17 mouse cellular contexts compared by ENCODE assay signal in the genomic region with DNA sequence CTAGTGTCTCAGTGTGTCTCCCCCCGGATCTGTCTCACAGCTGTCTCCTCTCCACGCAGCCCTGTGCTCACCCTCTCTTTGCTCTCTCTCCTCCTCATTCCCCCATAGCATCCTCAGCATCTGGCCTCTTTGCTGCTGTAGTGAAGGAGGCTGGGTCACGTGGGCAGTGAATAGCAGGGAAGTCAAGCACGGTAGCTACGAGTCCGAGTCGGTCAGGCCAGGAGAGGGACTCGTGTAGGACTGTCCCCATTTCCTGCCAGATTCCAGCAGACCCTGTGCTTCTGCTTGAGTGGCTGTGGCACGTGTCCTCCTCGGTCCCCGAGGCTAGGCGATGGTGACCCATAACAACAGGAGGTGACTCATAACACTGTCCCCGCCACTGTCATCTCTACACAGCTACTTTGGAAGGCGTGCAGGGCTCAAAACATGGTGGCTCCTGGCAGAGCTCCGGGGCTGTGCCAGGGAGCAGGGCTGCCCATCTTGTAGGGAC. TPM values are rescaled to one million over a fixed set of nuclear protein-coding genes. Genes with fewer than 3 reads are reported as not detected.
A peak's percentile ranks its signal among the peaks of the same experiment; 100 is the strongest.
DNase-seq lines count a peak whose midpoint lies in the region; ATAC-seq and TF ChIP-seq lines count a peak whose summit lies in the region.
"Had no signal": no experiment of that assay in that cellular context is flagged by ENCODE, and none has a peak within 500 bp of the region (broad histone marks: within the 10 kb centered on the region; RNA-seq: fewer than 3 reads in every experiment).

No protein-coding gene starts in this region.

- no peak overlapping the region for H3K9ac ChIP-seq in heart, embryonic 16.5 days (ENCODE audit: low read length)
- no peak overlapping the region for H3K9ac ChIP-seq in midbrain, embryonic 14.5 days (replicated peaks; ENCODE audit: low read length)
- no peak overlapping the region for H3K9ac ChIP-seq in forebrain, embryonic 12.5 days
- H3K9ac ChIP-seq: heart, embryonic 15.5 days had no signal

- H3K27me3 ChIP-seq in heart, embryonic 16.5 days (ENCODE audit: control insufficient read depth, insufficient read depth, low read length), result no peaks in the 10 kb centered on the region
- no peaks in the 10 kb centered on the region for H3K27me3 ChIP-seq in midbrain, embryonic 10.5 days (ENCODE audit: low read depth, poor library complexity, severe bottlenecking)
- H3K27me3 ChIP-seq in midbrain, embryonic 14.5 days (ENCODE audit: control insufficient read depth, insufficient read depth, low read length), result no peaks in the 10 kb centered on the region
- H3K27me3 ChIP-seq in forebrain, embryonic 12.5 days, result no peaks in the 10 kb centered on the region
- H3K27me3 ChIP-seq: CH12.LX; heart, embryonic 15.5 days had no signal

- ATAC-seq in heart, embryonic 16.5 days (replicated peaks; ENCODE audit: extremely low read depth, insufficient read depth, low FRiP score), result peak; percentile 18; the same call in 1 of the 2 replicates
- ATAC-seq in midbrain, embryonic 14.5 days (ENCODE audit: low FRiP score, low TSS enrichment), result no peak
- no peak for ATAC-seq in forebrain, embryonic 12.5 days (ENCODE audit: low FRiP score)
- ATAC-seq: intestine, embryonic 16.5 days had no signal

- peaks cover 40% of the 10 kb centered on the region for H3K36me3 ChIP-seq in heart, embryonic 16.5 days (ENCODE audit: control insufficient read depth, insufficient read depth)
- peaks cover 68% of the 10 kb centered on the region for H3K36me3 ChIP-seq in midbrain, embryonic 10.5 days
- peaks cover 55% of the 10 kb centered on the region for H3K36me3 ChIP-seq in midbrain, embryonic 14.5 days (ENCODE audit: control insufficient read depth, insufficient read depth, low read length)
- H3K36me3 ChIP-seq in forebrain, embryonic 12.5 days (replicated peaks), result peaks cover 53% of the 10 kb centered on the region

- intact Hi-C loops in heart, postnatal 10 days (cut with DNase I), result no loop called here

- TF ChIP-seq POLR2A in olfactory bulb, adult 2 months (IDR thresholded peaks at IDR 0.05; ENCODE audit: insufficient read depth, low read depth, low read length), result no peak

- H3K4me1 ChIP-seq in heart, embryonic 16.5 days (ENCODE audit: control insufficient read depth, insufficient read depth, low read length), result peaks cover 3% of the 10 kb centered on the region; the same call in 1 of the 2 replicates
- peaks cover 14% of the 10 kb centered on the region for H3K4me1 ChIP-seq in midbrain, embryonic 10.5 days
- no peaks in the 10 kb centered on the region for H3K4me1 ChIP-seq in midbrain, embryonic 14.5 days (ENCODE audit: control insufficient read depth, insufficient read depth, low read length)
- peaks cover 14% of the 10 kb centered on the region for H3K4me1 ChIP-seq in olfactory bulb, adult 2 months (ENCODE audit: control insufficient read depth, insufficient read depth, low read length)
- H3K4me1 ChIP-seq in forebrain, embryonic 12.5 days, result no peaks in the 10 kb centered on the region

- no peaks in the 10 kb centered on the region for H3K9me3 ChIP-seq in heart, embryonic 16.5 days (replicated peaks; ENCODE audit: control insufficient read depth, low read length)
- H3K9me3 ChIP-seq in midbrain, embryonic 10.5 days (replicated peaks), result no peaks in the 10 kb centered on the region
- no peaks in the 10 kb centered on the region for H3K9me3 ChIP-seq in midbrain, embryonic 14.5 days (ENCODE audit: control insufficient read depth, low read length)
- H3K9me3 ChIP-seq in forebrain, embryonic 12.5 days, result no peaks in the 10 kb centered on the region
- H3K9me3 ChIP-seq: heart, embryonic 15.5 days had no signal

- DNase-seq in heart, postnatal 10 days, result no peak
- no peak for DNase-seq in midbrain, embryonic 10.5 days (ENCODE audit: low spot score)
- DNase-seq in midbrain, embryonic 14.5 days, result no peak
- DNase-seq in cerebellum, adult 9-11 months, result peak; percentile 79
- DNase-seq in right cerebral cortex, postnatal 36 days (ENCODE audit: low spot score in 2 of 2), result no peak
- DNase-seq: adrenal gland, adult 8-10 months; gastrocnemius, postnatal 36 days; lung, postnatal 36 days; spleen, adult 18-20 months had no signal

- no peak overlapping the region for H3K4me3 ChIP-seq in heart, embryonic 16.5 days (ENCODE audit: low read length)
- no peak overlapping the region for H3K4me3 ChIP-seq in midbrain, embryonic 10.5 days
- H3K4me3 ChIP-seq in midbrain, embryonic 14.5 days (replicated peaks; ENCODE audit: low read depth, low read length), result no peak overlapping the region
- no peak overlapping the region for H3K4me3 ChIP-seq in olfactory bulb, adult 2 months (ENCODE audit: insufficient read depth, low read depth, low read length)
- no peak overlapping the region for H3K4me3 ChIP-seq in forebrain, embryonic 12.5 days (replicated peaks)
- H3K4me3 ChIP-seq: heart, embryonic 15.5 days; myocyte had no signal

- no peak overlapping the region for H3K27ac ChIP-seq in heart, embryonic 16.5 days (ENCODE audit: low read length)
- peak overlapping the region; percentile 43; the same call in 1 of the 2 replicates for H3K27ac ChIP-seq in midbrain, embryonic 10.5 days (replicated peaks)
- H3K27ac ChIP-seq in midbrain, embryonic 14.5 days (replicated peaks; ENCODE audit: low read depth, low read length), result no peak overlapping the region
- 0 out of 2 replicates have a peak overlapping the region, but pooled peaks have one; percentile 2 for H3K27ac ChIP-seq in olfactory bulb, adult 2 months (ENCODE audit: insufficient read depth, low read depth, low read length)
- no peak overlapping the region for H3K27ac ChIP-seq in forebrain, embryonic 12.5 days
- H3K27ac ChIP-seq: heart, embryonic 15.5 days had no signal

- H3K4me2 ChIP-seq in heart, embryonic 16.5 days (ENCODE audit: low read depth, low read length), result no peak overlapping the region
- H3K4me2 ChIP-seq in midbrain, embryonic 14.5 days (ENCODE audit: low read length), result no peak overlapping the region
- no peak overlapping the region for H3K4me2 ChIP-seq in forebrain, embryonic 12.5 days
- H3K4me2 ChIP-seq: heart, embryonic 15.5 days; liver, embryonic 11.5 days had no signal

- TF ChIP-seq CTCF in olfactory bulb, adult 2 months (IDR thresholded peaks at IDR 0.05; ENCODE audit: insufficient read depth, low read depth, low read length), result no peak

- WGBS in heart, embryonic 16.5 days, result 69% methylated on average over 15 of the region's 15 CpGs
- WGBS in midbrain, embryonic 10.5 days, result 65% methylated on average over 15 of the region's 15 CpGs
- WGBS in midbrain, embryonic 14.5 days, result 41% methylated on average over 15 of the region's 15 CpGs
- WGBS in olfactory bulb, adult 2 months, result 41% methylated on average over 15 of the region's 15 CpGs
- WGBS in forebrain, embryonic 12.5 days, result 78% methylated on average over 15 of the region's 15 CpGs

RNA-seq across cellular contexts. Expression of a gene that starts 20.0 kb away (rescaled TPM):
- polyA plus RNA-seq in heart, embryonic 16.5 days (2015; fragmentation: Nextera tagmentation; extraction: Ambion mirVana), result 22.9 and 23.3 TPM in 2 replicates
- 10 to 100 TPM; 62.5 to 62.7 TPM for total RNA-seq in heart, postnatal 10 days (2021)
- polyA plus RNA-seq in midbrain, embryonic 10.5 days (2016; fragmentation: Nextera tagmentation; extraction: Ambion mirVana), result 17.3 and 18.0 TPM in 2 replicates
- 13.0 and 16.5 TPM in 2 replicates for polyA plus RNA-seq in midbrain, embryonic 14.5 days (2014; fragmentation: Nextera tagmentation; extraction: Ambion mirVana)
- 232 TPM in 1 of 2 replicates, not detected in the other for polyA plus RNA-seq in olfactory bulb, adult 2 months (2012; ENCODE audit: insufficient read depth, insufficient read length, low replicate concordance, missing spikeins)
- 22.5 and 23.7 TPM in 2 replicates for polyA plus RNA-seq in forebrain, embryonic 12.5 days (2016; fragmentation: Nextera tagmentation; extraction: Ambion mirVana)

RNA-seq across cellular contexts. Expression of a gene that starts 28.1 kb away (rescaled TPM):
- polyA plus RNA-seq in heart, embryonic 16.5 days (2015; fragmentation: Nextera tagmentation; extraction: Ambion mirVana), result 38.3 and 38.9 TPM in 2 replicates
- total RNA-seq in heart, postnatal 10 days (2021), result 10 to 100 TPM; 12.3 to 14.4 TPM
- polyA plus RNA-seq in midbrain, embryonic 10.5 days (2016; fragmentation: Nextera tagmentation; extraction: Ambion mirVana), result 77.3 and 94.6 TPM in 2 replicates
- polyA plus RNA-seq in midbrain, embryonic 14.5 days (2014; fragmentation: Nextera tagmentation; extraction: Ambion mirVana), result 301 and 306 TPM in 2 replicates
- not detected in 2 replicates for polyA plus RNA-seq in olfactory bulb, adult 2 months (2012; ENCODE audit: insufficient read depth, insufficient read length, low replicate concordance, missing spikeins)
- polyA plus RNA-seq in forebrain, embryonic 12.5 days (2016; fragmentation: Nextera tagmentation; extraction: Ambion mirVana), result 120 and 145 TPM in 2 replicates

RNA-seq across cellular contexts. Expression of a gene that starts 59.0 kb away (rescaled TPM):
- polyA plus RNA-seq in heart, embryonic 16.5 days (2015; fragmentation: Nextera tagmentation; extraction: Ambion mirVana), result 0.17 and 0.18 TPM in 2 replicates
- total RNA-seq in heart, postnatal 10 days (2021), result under 1 TPM; 0.10 TPM
- 0.19 and 0.26 TPM in 2 replicates for polyA plus RNA-seq in midbrain, embryonic 10.5 days (2016; fragmentation: Nextera tagmentation; extraction: Ambion mirVana)
- 0.50 and 0.69 TPM in 2 replicates for polyA plus RNA-seq in midbrain, embryonic 14.5 days (2014; fragmentation: Nextera tagmentation; extraction: Ambion mirVana)
- polyA plus RNA-seq in olfactory bulb, adult 2 months (2012; ENCODE audit: insufficient read depth, insufficient read length, low replicate concordance, missing spikeins), result not detected in 2 replicates
- polyA plus RNA-seq in forebrain, embryonic 12.5 days (2016; fragmentation: Nextera tagmentation; extraction: Ambion mirVana), result 1.1 and 1.6 TPM in 2 replicates
- total RNA-seq: CH12.LX had no signal
- polyA plus RNA-seq: myocyte had no signal

RNA-seq across cellular contexts. Expression of a gene that starts 59.1 kb away (rescaled TPM):
- not detected in 2 replicates for polyA plus RNA-seq in heart, embryonic 16.5 days (2015; fragmentation: Nextera tagmentation; extraction: Ambion mirVana)
- not detected for total RNA-seq in heart, postnatal 10 days (2021)
- not detected in 2 replicates for polyA plus RNA-seq in midbrain, embryonic 10.5 days (2016; fragmentation: Nextera tagmentation; extraction: Ambion mirVana)
- not detected in 2 replicates for polyA plus RNA-seq in midbrain, embryonic 14.5 days (2014; fragmentation: Nextera tagmentation; extraction: Ambion mirVana)
- polyA plus RNA-seq in olfactory bulb, adult 2 months (2012; ENCODE audit: insufficient read depth, insufficient read length, low replicate concordance, missing spikeins), result not detected in 2 replicates
- polyA plus RNA-seq in forebrain, embryonic 12.5 days (2016; fragmentation: Nextera tagmentation; extraction: Ambion mirVana), result 0.29 TPM in 1 of 2 replicates, not detected in the other
- total RNA-seq: adrenal gland, adult 8-10 months; CH12.LX; gastrocnemius, postnatal 36 days had no signal
- polyA plus RNA-seq: heart, embryonic 15.5 days; intestine, embryonic 16.5 days; liver, embryonic 11.5 days; myocyte had no signal

Comparison
In these comparisons a context has a peak if more than half of its experiments do, and no peak if none do; other contexts are left out.
1. H3K27ac ChIP-seq: peak in midbrain, embryonic 10.5 days (single experiment) and olfactory bulb, adult 2 months (single experiment); none in heart, embryonic 16.5 days (single experiment), midbrain, embryonic 14.5 days (single experiment) and forebrain, embryonic 12.5 days (single experiment).